Mouse (Mus musculus): ENCODE results near the gene Zfp142. TPM values are rescaled to one million over a fixed set of nuclear protein-coding genes. Genes with fewer than 3 reads are reported as not detected.

The Zfp142 gene
- polyA plus RNA-seq (2014; fragmentation: Nextera tagmentation; extraction: Ambion mirVana) = 13.0 and 13.1 TPM in 2 replicates

DNA sequence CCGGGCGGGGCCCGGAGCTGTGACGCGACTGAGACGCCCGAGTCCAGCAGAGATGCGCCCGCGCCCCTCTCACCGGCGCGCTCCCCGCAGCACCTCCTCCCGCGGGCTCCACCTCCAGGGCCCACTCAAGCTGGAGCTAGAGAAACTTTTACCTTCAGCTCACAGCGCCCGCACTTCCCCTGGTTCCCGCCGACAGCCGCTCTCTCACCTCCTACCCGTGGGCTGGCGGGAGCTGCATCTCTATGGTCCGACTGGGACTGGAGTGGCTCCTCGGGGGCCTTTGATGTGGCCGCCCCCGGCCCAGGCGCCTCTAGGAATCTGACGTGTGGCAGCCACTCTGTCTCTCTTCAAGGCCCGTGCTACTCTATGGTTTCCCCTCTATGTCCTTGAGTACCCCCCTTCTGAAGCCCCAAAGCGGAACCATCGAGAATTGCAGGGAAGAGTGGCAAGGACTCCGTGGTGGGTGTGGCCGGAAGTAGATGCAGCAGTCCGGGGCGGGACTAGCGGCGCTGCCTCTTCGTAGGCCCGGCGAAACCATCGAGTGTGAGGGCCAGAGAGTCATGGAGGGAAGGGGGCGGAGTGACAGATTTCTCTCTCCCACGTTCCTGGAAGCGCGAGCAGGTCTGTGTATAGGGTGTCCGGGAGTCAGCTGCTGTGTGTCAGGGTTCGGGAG, at the start of gene Zfp142, which contains the start of gene Bcs1l:
Gene Zfp142 (minus strand): TSS at position 474 of the 673 bp plus-strand sequence.
Gene Bcs1l (plus strand): TSS at position 517 of the 673 bp plus-strand sequence.
- no peaks in the 10 kb centered on the region for H3K27me3 ChIP-seq (ENCODE audit: control insufficient read depth, insufficient read depth, low read length)
- WGBS = under 1% methylated on average over 48 of the region's 48 CpGs
- ATAC-seq (replicated peaks; ENCODE audit: low FRiP score) (peak; percentile 99), DNase-seq (ENCODE audit: low spot score) (peak; percentile 98)
- H3K9me3 ChIP-seq (ENCODE audit: control insufficient read depth, low read length) = no peaks in the 10 kb centered on the region
- H3K27ac ChIP-seq (ENCODE audit: low read depth, low read length) = peak within 1 kb of the TSS; percentile 51; the same call in 1 of the 2 replicates
- no peaks in the 10 kb centered on the region; the same call in 1 of the 2 replicates for H3K36me3 ChIP-seq (ENCODE audit: control insufficient read depth, insufficient read depth, low read length)
- peaks cover 10% of the 10 kb centered on the region; the same call in 1 of the 2 replicates for H3K4me1 ChIP-seq (replicated peaks; ENCODE audit: control insufficient read depth, insufficient read depth, low read length)
- peak within 1 kb of the TSS; percentile 84 for H3K9ac ChIP-seq (ENCODE audit: low read length)
- H3K4me2 ChIP-seq (ENCODE audit: low read depth, low read length, severe bottlenecking) = peak within 1 kb of the TSS; percentile 88
- H3K4me3 ChIP-seq (ENCODE audit: low read depth, low read length) = peak within 1 kb of the TSS; percentile 85

- H3K36me3 ChIP-seq (ENCODE audit: control insufficient read depth, insufficient read depth, low read length) = no peaks in the 10 kb centered on the region
- no peaks in the 10 kb centered on the region for H3K4me1 ChIP-seq (replicated peaks; ENCODE audit: control insufficient read depth, insufficient read depth, low read length)
- H3K4me2 ChIP-seq (ENCODE audit: low read depth, low read length, severe bottlenecking) = no peak overlapping the region
- H3K9ac ChIP-seq (ENCODE audit: low read length) = no peak overlapping the region
- H3K9me3 ChIP-seq (ENCODE audit: control insufficient read depth, low read length) = no peaks in the 10 kb centered on the region
- H3K4me3 ChIP-seq (ENCODE audit: low read depth, low read length) = no peak overlapping the region
- WGBS = 88% methylated on average over 4 of the region's 4 CpGs
- H3K27ac ChIP-seq (ENCODE audit: low read depth, low read length) = no peak overlapping the region
- no peaks in the 10 kb centered on the region for H3K27me3 ChIP-seq (ENCODE audit: control insufficient read depth, insufficient read depth, low read length)
- DNase-seq (ENCODE audit: low spot score) = no peak
- ATAC-seq (replicated peaks; ENCODE audit: low FRiP score) = no peak
These were observed 44.7 kb upstream of the Zfp142 start for GRCm38 (mm10) chr1:74632734-74633133.

DNA sequence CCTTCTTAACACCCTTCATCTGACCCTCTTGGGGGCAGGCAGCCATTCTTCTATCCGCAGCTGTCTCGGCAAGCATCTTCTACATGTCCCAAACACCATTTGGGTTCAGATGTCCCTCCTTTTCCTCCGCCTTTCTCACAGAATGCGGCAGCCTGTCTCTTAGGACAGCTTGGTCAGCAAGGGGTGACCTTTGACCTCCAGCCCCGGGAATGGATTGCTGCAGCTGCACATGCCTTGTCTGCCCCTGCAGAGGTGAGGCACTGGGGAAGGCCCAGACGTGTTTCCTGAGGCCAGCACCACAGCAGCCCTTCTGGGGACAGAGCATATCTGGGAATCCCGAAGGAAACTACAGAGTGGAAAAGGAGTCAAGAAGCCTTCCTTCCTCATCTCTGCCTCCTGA, 40.0 kb upstream of the Zfp142 start:
- Histone ChIP-seq H3K4me3 (ENCODE audit: low read depth, low read length) (no peak overlapping the region), H3K9me3 (ENCODE audit: control insufficient read depth, low read length) (no peaks in the 10 kb centered on the region), H3K4me1 (replicated peaks; ENCODE audit: control insufficient read depth, insufficient read depth, low read length) (no peaks in the 10 kb centered on the region), H3K27ac (ENCODE audit: low read depth, low read length) (no peak overlapping the region), H3K27me3 (ENCODE audit: control insufficient read depth, insufficient read depth, low read length) (no peaks in the 10 kb centered on the region), H3K36me3 (ENCODE audit: control insufficient read depth, insufficient read depth, low read length) (no peaks in the 10 kb centered on the region), H3K4me2 (ENCODE audit: low read depth, low read length, severe bottlenecking) (no peak overlapping the region), H3K9ac (ENCODE audit: low read length) (no peak overlapping the region)
- ATAC-seq (replicated peaks; ENCODE audit: low FRiP score) = no peak
- WGBS = 47% methylated on average over 7 of the region's 7 CpGs
- DNase-seq (ENCODE audit: low spot score) = no peak

DNA sequence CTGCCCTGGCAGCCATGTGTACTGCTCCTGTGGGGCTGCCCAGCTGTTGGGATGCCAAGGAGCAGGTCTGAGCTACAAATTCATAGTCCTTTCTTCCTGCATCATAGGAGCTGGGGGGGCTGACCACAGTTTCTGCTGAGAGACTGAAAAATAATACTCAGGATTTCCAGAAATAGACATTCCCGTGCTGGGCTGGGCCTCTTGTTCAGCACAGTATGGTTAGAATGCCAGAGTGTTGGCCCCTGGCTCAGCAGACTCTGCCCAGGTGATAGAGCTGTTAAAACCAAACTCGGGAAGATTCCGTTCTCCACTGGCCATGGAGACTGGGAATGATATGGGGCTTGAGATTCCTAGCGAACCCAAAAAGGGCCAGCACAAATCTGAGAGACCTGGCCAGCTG, 38.0 kb upstream of the Zfp142 start:
- Histone ChIP-seq H3K27ac (ENCODE audit: low read depth, low read length) (no peak overlapping the region), H3K4me3 (ENCODE audit: low read depth, low read length) (no peak overlapping the region), H3K36me3 (ENCODE audit: control insufficient read depth, insufficient read depth, low read length) (no peaks in the 10 kb centered on the region), H3K9ac (ENCODE audit: low read length) (no peak overlapping the region), H3K27me3 (ENCODE audit: control insufficient read depth, insufficient read depth, low read length) (no peaks in the 10 kb centered on the region), H3K9me3 (ENCODE audit: control insufficient read depth, low read length) (no peaks in the 10 kb centered on the region), H3K4me1 (replicated peaks; ENCODE audit: control insufficient read depth, insufficient read depth, low read length) (no peaks in the 10 kb centered on the region), H3K4me2 (ENCODE audit: low read depth, low read length, severe bottlenecking) (no peak overlapping the region)
- ATAC-seq (replicated peaks; ENCODE audit: low FRiP score) (no peak), DNase-seq (ENCODE audit: low spot score) (no peak)
- 89% methylated on average over 4 of the region's 4 CpGs for WGBS

DNA sequence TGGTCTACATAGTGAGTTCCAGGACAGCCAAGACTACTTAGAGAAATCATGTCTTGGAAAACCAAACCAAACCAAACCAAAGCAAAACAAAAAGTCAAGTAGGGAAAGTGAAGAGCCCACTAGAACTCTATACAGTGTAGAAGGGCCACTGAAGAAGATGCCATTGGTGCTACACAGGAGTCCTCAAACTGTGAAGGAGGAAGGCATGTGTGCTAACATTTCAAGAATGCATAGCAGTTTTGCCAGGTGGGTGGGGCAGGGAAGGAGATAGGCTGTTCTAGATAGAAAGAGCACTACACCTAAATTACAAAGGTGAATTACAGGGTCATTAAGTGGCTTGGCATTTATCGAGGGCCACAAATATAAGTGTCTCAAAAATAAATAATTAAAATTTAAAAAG, 36.1 kb upstream of the Zfp142 start:
- Histone ChIP-seq H3K27me3 (ENCODE audit: control insufficient read depth, insufficient read depth, low read length) (no peaks in the 10 kb centered on the region), H3K4me1 (replicated peaks; ENCODE audit: control insufficient read depth, insufficient read depth, low read length) (no peaks in the 10 kb centered on the region), H3K27ac (ENCODE audit: low read depth, low read length) (no peak overlapping the region), H3K4me2 (ENCODE audit: low read depth, low read length, severe bottlenecking) (no peak overlapping the region), H3K4me3 (ENCODE audit: low read depth, low read length) (no peak overlapping the region), H3K36me3 (ENCODE audit: control insufficient read depth, insufficient read depth, low read length) (no peaks in the 10 kb centered on the region), H3K9me3 (ENCODE audit: control insufficient read depth, low read length) (no peaks in the 10 kb centered on the region), H3K9ac (ENCODE audit: low read length) (no peak overlapping the region)
- DNase-seq (ENCODE audit: low spot score) (no peak), ATAC-seq (replicated peaks; ENCODE audit: low FRiP score) (no peak)
- 97% methylated on average over 1 of the region's 1 CpGs for WGBS

DNA sequence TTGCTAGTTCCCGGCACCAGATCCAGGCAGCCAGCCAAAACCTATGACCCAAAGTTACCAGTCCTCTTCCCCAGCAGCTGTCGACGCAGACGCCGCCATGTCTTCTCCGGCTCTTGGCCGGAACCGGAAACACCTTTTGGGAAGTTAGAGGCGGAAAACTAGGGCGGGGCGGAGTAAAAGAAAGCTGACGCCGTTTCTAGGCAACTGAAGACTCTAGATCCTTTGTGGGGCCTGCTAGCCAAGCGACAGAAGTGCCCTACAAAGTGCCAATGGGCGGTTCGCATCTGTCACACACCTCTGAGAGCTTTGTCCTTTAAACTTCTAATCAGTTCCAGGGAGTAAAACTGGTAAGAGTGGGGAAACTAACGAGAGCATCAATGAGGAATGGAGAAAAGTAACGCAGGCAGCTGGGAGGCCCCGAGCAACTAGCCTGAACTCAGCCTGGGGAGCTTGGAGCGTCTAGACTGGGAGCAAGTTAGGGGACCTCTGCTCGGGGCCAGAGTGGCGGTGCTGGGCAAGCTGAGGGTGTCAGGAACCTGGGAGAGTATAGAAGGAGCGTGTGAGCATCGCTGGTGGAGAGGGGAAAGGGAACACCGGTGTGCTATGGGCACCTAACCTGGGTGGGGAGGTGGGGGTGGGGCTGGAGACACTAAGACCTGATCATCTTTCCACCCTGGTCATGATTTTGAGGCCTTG, 13.4 kb upstream of the Zfp142 start, which contains the start of the genes Rnf25 and Stk36:
Gene Rnf25 (minus strand): TSS at position 131 of the 696 bp plus-strand sequence.
Gene Stk36 (plus strand): TSS at position 179 of the 696 bp plus-strand sequence.
- H3K9ac ChIP-seq (ENCODE audit: low read length) = peak within 1 kb of the TSS; percentile 80
- DNase-seq (ENCODE audit: low spot score) (peak; percentile 87), ATAC-seq (replicated peaks; ENCODE audit: low FRiP score) (peak; percentile 84)
- WGBS = 9% methylated on average over 25 of the region's 25 CpGs
- H3K27ac ChIP-seq (ENCODE audit: low read depth, low read length) = no peak within 1 kb of the TSS; the same call in 1 of the 2 replicates
- H3K36me3 ChIP-seq (ENCODE audit: control insufficient read depth, insufficient read depth, low read length) = peaks cover 5% of the 10 kb centered on the region; the same call in 1 of the 2 replicates
- H3K9me3 ChIP-seq (ENCODE audit: control insufficient read depth, low read length) = no peaks in the 10 kb centered on the region
- peak within 1 kb of the TSS; percentile 86 for H3K4me3 ChIP-seq (ENCODE audit: low read depth, low read length)
- H3K4me1 ChIP-seq (replicated peaks; ENCODE audit: control insufficient read depth, insufficient read depth, low read length) = peaks cover 5% of the 10 kb centered on the region; the same call in 1 of the 2 replicates
- peak within 1 kb of the TSS; percentile 86 for H3K4me2 ChIP-seq (ENCODE audit: low read depth, low read length, severe bottlenecking)
- no peaks in the 10 kb centered on the region for H3K27me3 ChIP-seq (ENCODE audit: control insufficient read depth, insufficient read depth, low read length)

- ATAC-seq (replicated peaks; ENCODE audit: low FRiP score) (peak; percentile 63; the same call in 1 of the 2 replicates), DNase-seq (ENCODE audit: low spot score) (no peak)
- Histone ChIP-seq H3K4me3 (ENCODE audit: low read depth, low read length) (peak overlapping the region; percentile 86), H3K9ac (ENCODE audit: low read length) (peak overlapping the region; percentile 80), H3K4me2 (ENCODE audit: low read depth, low read length, severe bottlenecking) (peak overlapping the region; percentile 86), H3K4me1 (replicated peaks; ENCODE audit: control insufficient read depth, insufficient read depth, low read length) (peaks cover 5% of the 10 kb centered on the region; the same call in 1 of the 2 replicates), H3K27me3 (ENCODE audit: control insufficient read depth, insufficient read depth, low read length) (no peaks in the 10 kb centered on the region), H3K36me3 (ENCODE audit: control insufficient read depth, insufficient read depth, low read length) (peaks cover 5% of the 10 kb centered on the region; the same call in 1 of the 2 replicates), H3K27ac (ENCODE audit: low read depth, low read length) (no peak overlapping the region), H3K9me3 (ENCODE audit: control insufficient read depth, low read length) (no peaks in the 10 kb centered on the region)
- 8% methylated on average over 26 of the region's 26 CpGs for WGBS
These were observed 12.6 kb upstream of the Zfp142 start for GRCm38 (mm10) chr1:74600501-74601266.

- no peaks in the 10 kb centered on the region for H3K9me3 ChIP-seq (ENCODE audit: control insufficient read depth, low read length)
- no peaks in the 10 kb centered on the region for H3K27me3 ChIP-seq (ENCODE audit: control insufficient read depth, insufficient read depth, low read length)
- ATAC-seq (replicated peaks; ENCODE audit: low FRiP score) = no peak
- no peaks in the 10 kb centered on the region for H3K4me1 ChIP-seq (replicated peaks; ENCODE audit: control insufficient read depth, insufficient read depth, low read length)
- no peak overlapping the region for H3K27ac ChIP-seq (ENCODE audit: low read depth, low read length)
- H3K36me3 ChIP-seq (ENCODE audit: control insufficient read depth, insufficient read depth, low read length) = peaks cover 11% of the 10 kb centered on the region; the same call in 1 of the 2 replicates
- no peak overlapping the region for H3K4me3 ChIP-seq (ENCODE audit: low read depth, low read length)
- WGBS = 89% methylated on average over 8 of the region's 8 CpGs
- H3K4me2 ChIP-seq (ENCODE audit: low read depth, low read length, severe bottlenecking) = no peak overlapping the region
- no peak overlapping the region for H3K9ac ChIP-seq (ENCODE audit: low read length)
- no peak for DNase-seq (ENCODE audit: low spot score)
These were observed 6.4 kb upstream of the Zfp142 start for GRCm38 (mm10) chr1:74594434-74594833.

All from forebrain, embryonic 11.5 days (tissue).